Mouse (Mus musculus): ENCODE data around the gene Sla2. TPM values are rescaled to one million over a fixed set of nuclear protein-coding genes. Genes with fewer than 3 reads are reported as not detected.
"Not testable (repeated sequence)": the region's sequence is repeated elsewhere in the genome, so short reads cannot be mapped to it uniquely, and the experiment has no call there.

The Sla2 gene
- polyA plus RNA-seq, 1 experiment from 2014 or later, result 0.19 TPM

DNA sequence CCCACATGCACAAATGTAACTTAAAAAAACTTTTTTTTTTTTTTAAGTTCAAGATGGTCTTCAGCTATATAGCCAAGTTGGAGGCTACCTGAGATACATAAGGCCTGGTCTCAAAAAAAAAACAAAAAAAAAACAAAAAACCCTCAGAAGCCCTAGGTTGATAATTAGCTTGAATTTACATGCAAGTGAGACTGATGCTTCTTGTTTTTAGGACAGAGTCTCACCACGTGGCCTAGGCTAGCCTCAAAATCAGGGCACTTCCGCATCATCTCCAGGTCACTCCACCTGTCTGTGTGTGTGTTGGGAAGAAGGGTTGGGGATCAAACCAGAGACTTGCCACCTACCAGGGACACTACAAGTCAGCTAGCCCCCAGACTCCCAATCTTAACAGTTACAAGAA is 29.2 kb downstream of the Sla2 start, which contains the start of gene 4930518I15Rik:
Gene 4930518I15Rik, minus strand, starts transcription at position 112 of the 400 bp plus-strand sequence.
- no peak for ATAC-seq (replicated peaks)
- Histone ChIP-seq H3K4me2 (no peak within 1 kb of the TSS), H3K27me3 (replicated peaks) (no peaks in the 10 kb centered on the region), H3K36me3 (replicated peaks) (no peaks in the 10 kb centered on the region), H3K4me1 (peaks cover 16% of the 10 kb centered on the region), H3K9me3 (no peaks in the 10 kb centered on the region), H3K27ac (no peak within 1 kb of the TSS), H3K4me3 (no peak within 1 kb of the TSS), H3K9ac (no peak within 1 kb of the TSS)
- WGBS, result 81% methylated on average over 2 of the region's 2 CpGs

DNA sequence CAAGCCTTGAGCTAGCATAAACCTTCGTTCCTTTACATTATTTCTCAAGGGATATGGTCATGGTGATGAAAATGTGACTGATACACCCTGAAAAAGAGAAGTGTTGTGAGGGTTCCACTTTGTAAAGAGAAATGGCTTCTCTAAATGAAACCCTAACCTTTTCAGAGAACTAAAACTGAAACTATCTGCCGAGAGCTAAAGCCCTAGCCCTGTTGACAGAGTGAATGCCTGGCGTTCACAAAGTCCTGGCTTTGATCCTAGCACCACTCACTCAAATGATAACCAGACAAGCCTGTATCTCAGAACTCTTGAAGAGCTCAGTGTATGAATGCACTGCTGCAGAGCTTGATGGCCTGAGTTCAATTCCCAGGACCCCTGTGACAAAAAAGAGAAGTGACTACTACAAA is 29.6 kb downstream of the Sla2 start:
- no peaks in the 10 kb centered on the region for H3K27me3 ChIP-seq (replicated peaks)
- peaks cover 16% of the 10 kb centered on the region for H3K4me1 ChIP-seq
- H3K9ac ChIP-seq, result no peak overlapping the region
- no peak overlapping the region for H3K27ac ChIP-seq
- H3K4me2 ChIP-seq, result no peak overlapping the region
- ATAC-seq (replicated peaks), result no peak
- H3K4me3 ChIP-seq, result no peak overlapping the region
- WGBS, result 85% methylated on average over 3 of the region's 3 CpGs
- no peaks in the 10 kb centered on the region for H3K36me3 ChIP-seq (replicated peaks)
- no peaks in the 10 kb centered on the region for H3K9me3 ChIP-seq

DNA sequence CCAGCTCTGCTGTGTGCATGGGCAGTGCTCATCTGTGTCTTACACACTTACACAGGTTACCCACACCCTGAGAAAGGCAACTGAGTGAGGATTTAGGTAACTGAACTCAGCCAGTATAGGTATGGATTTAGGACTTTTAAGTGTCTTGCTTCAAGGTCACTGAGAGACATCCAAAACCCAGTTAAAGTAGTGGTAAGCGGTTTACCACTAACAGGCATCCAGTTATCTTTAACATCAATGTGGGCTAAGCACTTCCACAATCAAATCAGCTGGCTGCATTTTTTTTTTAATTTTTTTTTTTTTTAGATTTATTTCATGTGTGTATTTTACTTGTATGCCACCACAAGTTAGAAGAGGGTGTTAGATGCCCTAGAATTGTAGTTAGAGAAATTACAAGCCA is 30.7 kb downstream of the Sla2 start:
- no peaks in the 10 kb centered on the region for H3K27me3 ChIP-seq (replicated peaks)
- no peak overlapping the region for H3K27ac ChIP-seq
- WGBS, result 100% methylated on average over 1 of the region's 1 CpGs
- H3K4me2 ChIP-seq, result no peak overlapping the region
- H3K36me3 ChIP-seq (replicated peaks), result no peaks in the 10 kb centered on the region
- H3K9ac ChIP-seq, result no peak overlapping the region
- no peak for ATAC-seq (replicated peaks)
- H3K4me3 ChIP-seq, result no peak overlapping the region
- peaks cover 7% of the 10 kb centered on the region for H3K4me1 ChIP-seq
- H3K9me3 ChIP-seq, result no peaks in the 10 kb centered on the region

DNA sequence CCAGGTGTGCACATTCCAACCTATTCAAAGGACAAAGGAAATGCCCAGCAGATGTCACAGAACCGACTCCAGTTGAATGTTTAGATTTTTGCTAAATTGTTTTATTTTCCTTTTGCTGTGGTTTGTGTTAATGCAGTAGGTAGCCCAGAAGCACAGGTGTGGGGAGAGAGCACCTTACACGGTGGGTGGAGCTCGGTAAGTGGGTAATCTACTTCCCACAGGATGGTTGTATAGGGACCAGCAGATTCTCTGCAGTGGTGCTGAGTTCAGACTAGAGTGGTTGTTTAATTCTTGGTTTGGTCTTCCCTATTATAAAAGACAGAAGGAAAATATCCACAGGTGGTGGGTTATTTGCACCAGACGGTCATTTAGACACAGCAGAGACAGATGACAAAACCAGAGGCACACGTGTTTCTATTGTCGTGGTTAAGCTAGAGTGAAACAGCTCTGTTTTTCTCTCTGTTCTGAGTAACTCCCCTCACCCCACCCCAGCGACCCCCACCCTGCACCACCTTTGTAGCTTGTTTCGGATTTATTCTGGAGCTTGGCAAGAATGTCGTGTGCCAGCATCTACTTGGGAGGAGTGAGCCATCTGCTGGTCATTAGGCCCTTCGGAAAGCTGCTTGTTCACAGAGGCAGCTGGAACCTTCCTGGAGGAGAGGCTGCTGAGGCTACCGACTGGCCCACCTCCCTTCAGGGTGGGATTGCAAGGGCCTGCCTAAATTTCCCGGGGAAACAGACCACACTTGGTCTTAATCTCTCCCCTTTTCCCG is 32.8 kb downstream of the Sla2 start:
- H3K4me2 ChIP-seq; H3K4me3 ChIP-seq; H3K36me3 ChIP-seq (replicated peaks); H3K27ac ChIP-seq; H3K9me3 ChIP-seq; H3K4me1 ChIP-seq; ATAC-seq (replicated peaks); H3K27me3 ChIP-seq (replicated peaks); H3K9ac ChIP-seq: not testable (repeated sequence)
- 46% methylated on average over 13 of the region's 13 CpGs for WGBS

DNA sequence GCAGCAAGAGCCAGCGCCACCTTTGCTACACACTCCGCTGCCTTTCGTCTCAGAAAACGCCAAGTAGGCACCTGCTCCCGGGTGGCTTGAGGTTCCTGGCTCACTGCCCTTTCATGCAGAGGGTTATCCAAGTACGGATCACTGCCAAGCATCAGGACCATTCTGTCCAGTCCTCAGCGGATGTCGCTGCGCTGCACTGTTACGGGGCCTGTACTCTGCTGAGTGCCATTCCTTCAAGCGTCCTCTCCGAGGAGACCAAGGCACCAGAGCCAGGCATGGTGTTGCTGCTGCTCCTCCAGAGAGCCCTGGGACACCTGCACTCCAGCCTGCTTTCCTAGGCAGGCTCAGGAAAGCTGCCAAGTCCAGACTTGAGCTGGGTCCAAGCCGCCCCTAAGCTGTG is 33.4 kb downstream of the Sla2 start:
- not testable (repeated sequence) for H3K27me3 ChIP-seq (replicated peaks); H3K27ac ChIP-seq; H3K9ac ChIP-seq; H3K4me2 ChIP-seq; H3K4me1 ChIP-seq; H3K4me3 ChIP-seq; H3K36me3 ChIP-seq (replicated peaks); H3K9me3 ChIP-seq
- ATAC-seq (replicated peaks), result peak; percentile 58; the same call in 1 of the 2 replicates
- WGBS, result 73% methylated on average over 11 of the region's 13 CpGs

DNA sequence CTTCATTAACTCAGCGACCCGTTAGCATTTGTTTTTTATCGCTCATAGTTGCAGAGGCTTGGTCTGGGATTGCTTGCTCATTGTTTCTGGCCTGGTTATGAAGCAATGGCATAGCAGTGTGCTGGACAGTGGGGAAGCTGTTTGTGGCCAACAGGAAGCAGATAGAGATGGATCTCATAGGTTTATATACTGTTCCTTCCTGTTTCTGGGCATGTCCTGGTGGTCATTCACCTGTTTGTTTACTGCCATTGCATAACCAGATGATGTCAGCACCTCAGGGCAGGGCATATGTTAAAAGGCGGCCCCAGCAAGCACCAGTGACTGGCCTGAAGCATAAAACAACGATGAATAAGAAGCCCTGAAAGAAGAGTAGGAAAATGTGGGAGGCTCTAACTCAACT is 36.5 kb downstream of the Sla2 start:
- Histone ChIP-seq H3K4me3 (no peak overlapping the region), H3K9ac (no peak overlapping the region), H3K36me3 (replicated peaks) (no peaks in the 10 kb centered on the region), H3K4me1 (peaks cover 24% of the 10 kb centered on the region), H3K27me3 (replicated peaks) (no peaks in the 10 kb centered on the region), H3K27ac (no peak overlapping the region), H3K4me2 (no peak overlapping the region), H3K9me3 (no peaks in the 10 kb centered on the region)
- 90% methylated on average over 5 of the region's 5 CpGs for WGBS
- ATAC-seq (replicated peaks), result no peak

DNA sequence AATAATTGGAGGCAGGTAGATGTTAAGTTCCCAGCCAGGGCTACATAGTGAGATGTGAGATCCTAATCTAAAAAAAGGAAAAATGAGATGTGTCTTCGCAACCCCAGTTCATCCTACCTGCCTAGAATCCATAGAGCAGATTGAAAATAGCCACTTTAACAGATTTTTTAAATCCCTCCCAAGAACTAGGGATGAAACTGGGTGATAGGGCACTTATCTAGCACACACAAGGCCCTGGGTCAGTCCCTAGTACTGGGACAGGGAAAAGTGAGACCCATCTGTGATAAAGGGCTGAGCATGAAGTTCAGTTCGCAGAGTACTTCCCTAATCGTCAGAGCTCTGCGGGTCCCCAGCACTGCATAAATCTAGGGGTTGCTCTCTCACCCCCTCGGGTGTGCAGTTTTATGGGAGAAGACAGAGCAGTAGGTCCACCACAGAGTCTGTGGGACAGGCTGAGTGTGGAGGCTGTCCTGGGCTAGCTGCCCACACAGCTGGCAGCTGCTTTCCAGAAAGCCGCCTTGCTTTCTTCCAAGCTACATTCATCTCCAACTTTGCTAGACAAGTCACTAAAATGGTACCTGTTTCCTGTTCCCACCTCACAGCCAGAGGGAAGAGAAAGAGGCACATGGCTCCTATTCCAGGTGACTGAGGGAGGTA is 38.3 kb downstream of the Sla2 start:
- Histone ChIP-seq H3K9ac (no peak overlapping the region), H3K4me3 (no peak overlapping the region), H3K27me3 (replicated peaks) (no peaks in the 10 kb centered on the region), H3K4me1 (peaks cover 35% of the 10 kb centered on the region), H3K36me3 (replicated peaks) (no peaks in the 10 kb centered on the region), H3K27ac (no peak overlapping the region), H3K4me2 (no peak overlapping the region), H3K9me3 (no peaks in the 10 kb centered on the region)
- WGBS, result 92% methylated on average over 6 of the region's 6 CpGs
- no peak for ATAC-seq (replicated peaks)

DNA sequence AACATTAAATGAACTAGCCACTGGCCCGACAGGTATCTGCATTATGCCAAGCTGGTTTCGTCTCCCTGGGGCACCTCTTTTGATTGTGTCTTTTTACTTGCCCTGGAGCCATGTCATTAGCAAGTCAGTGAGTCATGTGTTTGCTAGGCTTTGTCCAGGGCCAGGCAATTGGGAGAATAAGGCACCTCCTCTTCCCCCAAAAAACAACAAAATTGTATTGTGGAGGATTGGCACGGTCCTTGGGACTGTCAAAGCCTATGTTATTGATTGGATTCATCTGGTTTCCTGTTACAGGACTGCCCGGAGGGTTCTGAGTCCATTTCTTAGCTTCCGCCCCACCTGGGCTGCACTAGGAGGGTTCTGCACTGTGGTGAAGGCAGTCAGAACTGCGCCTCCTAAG is 39.3 kb downstream of the Sla2 start:
- Histone ChIP-seq H3K4me1 (peaks cover 42% of the 10 kb centered on the region), H3K4me3 (no peak overlapping the region), H3K36me3 (replicated peaks) (no peaks in the 10 kb centered on the region), H3K9me3 (no peaks in the 10 kb centered on the region), H3K9ac (no peak overlapping the region), H3K4me2 (no peak overlapping the region), H3K27ac (peak overlapping the region; percentile 40; the same call in 1 of the 2 replicates), H3K27me3 (replicated peaks) (0 out of 2 replicates have a peak, but pooled peaks cover 4% of the 10 kb centered on the region)
- WGBS, result 59% methylated on average over 6 of the region's 6 CpGs
- ATAC-seq (replicated peaks), result no peak

DNA sequence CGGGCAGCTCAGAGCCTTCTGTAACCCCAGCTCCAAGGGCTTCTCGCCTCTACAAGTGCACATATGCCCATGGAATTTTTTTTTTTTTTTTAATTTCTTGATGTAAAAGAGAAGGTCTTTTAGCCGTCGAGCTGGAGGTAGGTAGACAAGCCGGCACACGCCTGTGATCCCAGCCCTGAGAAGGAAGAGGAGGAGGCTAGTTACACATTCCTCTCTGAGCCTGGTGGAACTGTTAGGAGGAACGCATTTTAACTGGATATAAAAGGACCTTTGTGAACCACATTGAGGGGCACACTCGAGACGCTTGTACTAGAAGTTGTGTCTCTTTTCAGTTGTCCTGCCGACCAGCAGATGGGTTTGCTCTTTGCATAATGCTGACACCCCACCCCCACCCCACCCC is 42.3 kb downstream of the Sla2 start:
- no peak overlapping the region for H3K4me3 ChIP-seq
- no peak for ATAC-seq (replicated peaks)
- no peak overlapping the region for H3K9ac ChIP-seq
- peaks cover 24% of the 10 kb centered on the region for H3K27me3 ChIP-seq (replicated peaks)
- no peak overlapping the region for H3K27ac ChIP-seq
- peaks cover 72% of the 10 kb centered on the region for H3K4me1 ChIP-seq
- 48% methylated on average over 10 of the region's 10 CpGs for WGBS
- no peaks in the 10 kb centered on the region for H3K9me3 ChIP-seq
- no peak overlapping the region for H3K4me2 ChIP-seq
- H3K36me3 ChIP-seq (replicated peaks), result no peaks in the 10 kb centered on the region

DNA sequence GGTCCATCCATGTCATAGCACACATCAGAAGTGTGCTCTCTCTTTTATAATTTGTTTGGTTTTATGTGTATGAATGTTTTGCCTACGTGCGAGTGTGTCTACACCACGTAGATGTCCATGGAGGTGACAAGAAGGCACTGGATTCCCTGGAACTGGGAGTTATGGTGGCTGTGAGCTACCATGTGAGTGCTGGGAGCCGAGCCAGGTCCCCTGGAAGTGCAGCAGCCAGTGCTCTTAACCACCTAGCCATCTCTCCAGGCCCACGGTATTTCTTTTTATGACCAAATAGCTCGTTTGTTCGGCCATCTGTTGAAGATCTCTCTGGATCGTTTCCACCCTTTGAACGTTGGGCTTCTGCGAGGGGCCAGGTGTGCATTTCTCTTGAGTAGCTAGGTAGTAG is 43.7 kb downstream of the Sla2 start:
- H3K9me3 ChIP-seq, result no peaks in the 10 kb centered on the region
- H3K36me3 ChIP-seq (replicated peaks), result no peaks in the 10 kb centered on the region
- ATAC-seq (replicated peaks), result no peak
- H3K27me3 ChIP-seq (replicated peaks), result peaks cover 31% of the 10 kb centered on the region
- WGBS, result 74% methylated on average over 10 of the region's 10 CpGs
- H3K4me2 ChIP-seq, result no peak overlapping the region
- H3K4me3 ChIP-seq, result no peak overlapping the region
- peaks cover 75% of the 10 kb centered on the region for H3K4me1 ChIP-seq
- H3K27ac ChIP-seq, result no peak overlapping the region
- H3K9ac ChIP-seq, result no peak overlapping the region

DNA sequence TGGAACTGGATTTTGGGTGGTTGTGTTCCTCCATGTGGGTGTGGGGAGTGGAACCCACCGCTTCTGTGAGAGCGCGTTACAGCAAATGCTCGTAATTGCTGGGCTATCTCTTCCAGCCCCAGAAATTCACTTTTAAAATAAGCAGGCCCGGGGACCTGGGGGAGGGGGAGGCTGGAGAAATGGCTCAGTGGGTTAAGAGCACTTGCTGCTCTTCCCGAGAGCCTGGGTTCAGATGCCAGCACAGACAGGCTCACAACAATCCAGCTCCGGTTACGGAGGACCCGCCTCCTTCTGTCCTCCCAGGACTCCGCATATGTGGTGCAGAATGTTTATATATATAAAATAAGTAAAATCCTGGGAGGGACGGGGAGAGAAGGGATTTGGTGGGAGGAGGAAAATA is 44.3 kb downstream of the Sla2 start:
- Histone ChIP-seq H3K27ac (no peak overlapping the region), H3K27me3 (replicated peaks) (peaks cover 31% of the 10 kb centered on the region), H3K36me3 (replicated peaks) (no peaks in the 10 kb centered on the region), H3K4me1 (peaks cover 69% of the 10 kb centered on the region), H3K9ac (no peak overlapping the region), H3K4me2 (peak overlapping the region; percentile 100), H3K9me3 (no peaks in the 10 kb centered on the region), H3K4me3 (peak overlapping the region; percentile 60; the same call in 1 of the 2 replicates)
- 21% methylated on average over 11 of the region's 11 CpGs for WGBS
- no peak for ATAC-seq (replicated peaks)

DNA sequence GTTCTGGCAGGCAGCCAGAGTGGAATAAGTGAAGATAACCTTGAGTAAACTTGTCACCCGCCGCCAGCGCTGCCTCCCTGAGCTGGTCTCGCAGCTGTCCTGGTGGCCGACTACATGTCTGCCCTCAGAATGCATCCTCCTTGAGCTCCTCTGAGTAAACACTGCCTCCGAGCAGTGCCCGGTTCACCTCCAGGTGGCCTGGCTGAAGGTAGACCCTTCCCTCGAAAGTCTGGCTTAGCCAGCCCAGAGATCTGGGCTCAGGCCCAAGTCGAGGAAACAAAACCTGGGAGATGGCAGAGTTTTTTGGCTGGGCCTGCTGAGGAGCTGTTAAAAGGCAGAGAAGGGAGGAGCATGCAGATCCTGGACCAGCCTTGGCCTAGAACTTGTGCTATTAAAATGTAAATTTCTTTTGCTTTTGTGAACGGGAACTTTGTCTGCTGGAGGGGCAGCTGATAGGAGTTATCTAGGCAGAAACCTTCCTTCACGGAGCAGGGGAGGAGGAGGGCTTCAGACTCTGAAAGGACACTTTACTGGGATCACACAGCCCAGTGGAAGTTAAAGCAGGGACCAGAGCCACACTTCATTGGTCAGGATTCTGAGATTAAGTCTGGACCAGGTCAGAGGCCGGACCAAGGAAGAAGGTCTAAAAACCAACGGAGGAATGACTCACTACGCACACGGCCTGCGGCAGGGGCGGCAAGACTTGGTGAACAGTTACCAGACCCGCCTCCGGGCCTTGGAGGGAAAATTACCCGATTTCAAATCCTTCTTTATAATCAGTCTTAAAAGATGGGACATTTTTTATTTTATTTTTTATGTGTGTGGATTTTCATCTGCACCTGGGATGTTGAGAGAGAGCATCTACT is 44.9 kb downstream of the Sla2 start:
- WGBS, result 5% methylated on average over 20 of the region's 20 CpGs
- H3K4me3 ChIP-seq, result peak overlapping the region; percentile 60
- H3K27me3 ChIP-seq (replicated peaks), result peaks cover 31% of the 10 kb centered on the region
- no peak overlapping the region for H3K9ac ChIP-seq
- peak overlapping the region; percentile 100 for H3K4me2 ChIP-seq
- peak overlapping the region; percentile 55 for H3K27ac ChIP-seq
- peak; percentile 18; the same call in 1 of the 2 replicates for ATAC-seq (replicated peaks)
- H3K9me3 ChIP-seq, result no peaks in the 10 kb centered on the region
- no peaks in the 10 kb centered on the region for H3K36me3 ChIP-seq (replicated peaks)
- peaks cover 62% of the 10 kb centered on the region for H3K4me1 ChIP-seq
